Mouse (Mus musculus): ENCODE measurements around the gene Mllt3. TPM values are rescaled to one million over a fixed set of nuclear protein-coding genes. Genes with fewer than 3 reads are reported as not detected.

Gene Mllt3
- total and polyA plus RNA-seq, 2 experiments from 2014 or later = 5.1 to 13.5 TPM

GRCm38 (mm10) chr4:87866564-87866963, 166.6 kb downstream of the Mllt3 start:
- H3K4me1 ChIP-seq (ENCODE audit: control insufficient read depth, insufficient read depth) = no peaks in the 10 kb centered on the region
- H3K27ac ChIP-seq (ENCODE audit: low read depth) = no peak overlapping the region
- H3K27me3 ChIP-seq (ENCODE audit: control insufficient read depth, insufficient read depth, low read length) = no peaks in the 10 kb centered on the region
- H3K4me3 ChIP-seq (ENCODE audit: low read depth, low read length) = no peak overlapping the region
- TF ChIP-seq EP300 (IDR thresholded peaks at IDR 0.05; ENCODE audit: low read depth) (no peak), CTCF (IDR thresholded peaks at IDR 0.05; ENCODE audit: low read depth) (no peak)
- H3K4me2 ChIP-seq (ENCODE audit: low read depth, low read length) = no peak overlapping the region
- H3K9ac ChIP-seq (replicated peaks; ENCODE audit: low read depth, low read length) = no peak overlapping the region
- ATAC-seq (ENCODE audit: insufficient read depth, low read depth) (no peak), DNase-seq (ENCODE audit: low spot score) (no peak)
- WGBS = 61% methylated on average over 3 of the region's 3 CpGs
- H3K9me3 ChIP-seq (replicated peaks; ENCODE audit: control insufficient read depth, low read length) = no peaks in the 10 kb centered on the region
- no peaks in the 10 kb centered on the region for H3K36me3 ChIP-seq (replicated peaks; ENCODE audit: control insufficient read depth, insufficient read depth, low read length)

GRCm38 (mm10) chr4:87865848-87866247, 167.3 kb downstream of the Mllt3 start:
- no peaks in the 10 kb centered on the region for H3K9me3 ChIP-seq (replicated peaks; ENCODE audit: control insufficient read depth, low read length)
- no peak overlapping the region for H3K4me2 ChIP-seq (ENCODE audit: low read depth, low read length)
- 79% methylated on average over 3 of the region's 3 CpGs for WGBS
- H3K27me3 ChIP-seq (ENCODE audit: control insufficient read depth, insufficient read depth, low read length) = no peaks in the 10 kb centered on the region
- no peaks in the 10 kb centered on the region for H3K36me3 ChIP-seq (replicated peaks; ENCODE audit: control insufficient read depth, insufficient read depth, low read length)
- no peak for TF ChIP-seq EP300 (IDR thresholded peaks at IDR 0.05; ENCODE audit: low read depth)
- no peak for TF ChIP-seq CTCF (IDR thresholded peaks at IDR 0.05; ENCODE audit: low read depth)
- no peak overlapping the region for H3K27ac ChIP-seq (ENCODE audit: low read depth)
- DNase-seq (ENCODE audit: low spot score) (no peak), ATAC-seq (ENCODE audit: insufficient read depth, low read depth) (no peak)
- no peaks in the 10 kb centered on the region for H3K4me1 ChIP-seq (ENCODE audit: control insufficient read depth, insufficient read depth)
- H3K9ac ChIP-seq (replicated peaks; ENCODE audit: low read depth, low read length) = no peak overlapping the region
- H3K4me3 ChIP-seq (ENCODE audit: low read depth, low read length) = no peak overlapping the region

- TF ChIP-seq EP300 (IDR thresholded peaks at IDR 0.05; ENCODE audit: low read depth) (no peak), CTCF (IDR thresholded peaks at IDR 0.05; ENCODE audit: low read depth) (no peak)
- Histone ChIP-seq H3K4me1 (ENCODE audit: control insufficient read depth, insufficient read depth) (no peaks in the 10 kb centered on the region; the same call in 1 of the 2 replicates), H3K4me3 (ENCODE audit: low read depth, low read length) (no peak overlapping the region), H3K27ac (ENCODE audit: low read depth) (no peak overlapping the region), H3K4me2 (ENCODE audit: low read depth, low read length) (no peak overlapping the region), H3K36me3 (replicated peaks; ENCODE audit: control insufficient read depth, insufficient read depth, low read length) (no peaks in the 10 kb centered on the region), H3K9me3 (replicated peaks; ENCODE audit: control insufficient read depth, low read length) (no peaks in the 10 kb centered on the region), H3K27me3 (ENCODE audit: control insufficient read depth, insufficient read depth, low read length) (no peaks in the 10 kb centered on the region), H3K9ac (replicated peaks; ENCODE audit: low read depth, low read length) (no peak overlapping the region)
- ATAC-seq (ENCODE audit: insufficient read depth, low read depth) = no peak
- 76% methylated on average over 3 of the region's 3 CpGs for WGBS
- DNase-seq (ENCODE audit: low spot score) = no peak
These were observed 168.1 kb downstream of the Mllt3 start for GRCm38 (mm10) chr4:87865041-87865440.

- no peak overlapping the region for H3K27ac ChIP-seq (ENCODE audit: low read depth)
- H3K4me2 ChIP-seq (ENCODE audit: low read depth, low read length) = no peak overlapping the region
- TF ChIP-seq CTCF (IDR thresholded peaks at IDR 0.05; ENCODE audit: low read depth) (no peak), EP300 (IDR thresholded peaks at IDR 0.05; ENCODE audit: low read depth) (no peak)
- H3K9me3 ChIP-seq (replicated peaks; ENCODE audit: control insufficient read depth, low read length) = no peaks in the 10 kb centered on the region
- H3K9ac ChIP-seq (replicated peaks; ENCODE audit: low read depth, low read length) = no peak overlapping the region
- H3K4me3 ChIP-seq (ENCODE audit: low read depth, low read length) = no peak overlapping the region
- ATAC-seq (ENCODE audit: insufficient read depth, low read depth) (no peak), DNase-seq (ENCODE audit: low spot score) (no peak)
- no peaks in the 10 kb centered on the region for H3K27me3 ChIP-seq (ENCODE audit: control insufficient read depth, insufficient read depth, low read length)
- no peaks in the 10 kb centered on the region for H3K36me3 ChIP-seq (replicated peaks; ENCODE audit: control insufficient read depth, insufficient read depth, low read length)
- H3K4me1 ChIP-seq (ENCODE audit: control insufficient read depth, insufficient read depth) = no peaks in the 10 kb centered on the region; the same call in 1 of the 2 replicates
- 89% methylated on average over 5 of the region's 5 CpGs for WGBS
These were observed 170.0 kb downstream of the Mllt3 start for GRCm38 (mm10) chr4:87863212-87863611.

- H3K27ac ChIP-seq (ENCODE audit: low read depth) = no peak overlapping the region
- no peaks in the 10 kb centered on the region for H3K27me3 ChIP-seq (ENCODE audit: control insufficient read depth, insufficient read depth, low read length)
- no peaks in the 10 kb centered on the region for H3K36me3 ChIP-seq (replicated peaks; ENCODE audit: control insufficient read depth, insufficient read depth, low read length)
- H3K4me3 ChIP-seq (ENCODE audit: low read depth, low read length) = no peak overlapping the region
- ATAC-seq (ENCODE audit: insufficient read depth, low read depth) (no peak), DNase-seq (ENCODE audit: low spot score) (no peak)
- no peaks in the 10 kb centered on the region for H3K9me3 ChIP-seq (replicated peaks; ENCODE audit: control insufficient read depth, low read length)
- H3K4me1 ChIP-seq (ENCODE audit: control insufficient read depth, insufficient read depth) = no peaks in the 10 kb centered on the region; the same call in 1 of the 2 replicates
- H3K9ac ChIP-seq (replicated peaks; ENCODE audit: low read depth, low read length) = no peak overlapping the region
- TF ChIP-seq EP300 (IDR thresholded peaks at IDR 0.05; ENCODE audit: low read depth) (no peak), CTCF (IDR thresholded peaks at IDR 0.05; ENCODE audit: low read depth) (no peak)
- WGBS = 87% methylated on average over 5 of the region's 5 CpGs
- no peak overlapping the region for H3K4me2 ChIP-seq (ENCODE audit: low read depth, low read length)
These were observed 172.4 kb downstream of the Mllt3 start for GRCm38 (mm10) chr4:87860723-87861122.

- H3K27me3 ChIP-seq (ENCODE audit: control insufficient read depth, insufficient read depth, low read length) = no peaks in the 10 kb centered on the region
- H3K4me3 ChIP-seq (ENCODE audit: low read depth, low read length) = no peak overlapping the region
- H3K36me3 ChIP-seq (replicated peaks; ENCODE audit: control insufficient read depth, insufficient read depth, low read length) = no peaks in the 10 kb centered on the region
- H3K9me3 ChIP-seq (replicated peaks; ENCODE audit: control insufficient read depth, low read length) = no peaks in the 10 kb centered on the region
- 53% methylated on average over 4 of the region's 4 CpGs for WGBS
- DNase-seq (ENCODE audit: low spot score) (no peak), ATAC-seq (ENCODE audit: insufficient read depth, low read depth) (no peak)
- H3K9ac ChIP-seq (replicated peaks; ENCODE audit: low read depth, low read length) = no peak overlapping the region
- H3K4me2 ChIP-seq (ENCODE audit: low read depth, low read length) = no peak overlapping the region
- H3K4me1 ChIP-seq (ENCODE audit: control insufficient read depth, insufficient read depth) = peaks cover 4% of the 10 kb centered on the region; the same call in 1 of the 2 replicates
- no peak overlapping the region for H3K27ac ChIP-seq (ENCODE audit: low read depth)
- TF ChIP-seq CTCF (IDR thresholded peaks at IDR 0.05; ENCODE audit: low read depth) = no peak
- TF ChIP-seq EP300 (IDR thresholded peaks at IDR 0.05; ENCODE audit: low read depth) = no peak
These were observed 174.0 kb downstream of the Mllt3 start for GRCm38 (mm10) chr4:87859148-87859547.

Measured in heart, postnatal 0 days (tissue).